Mouse (Mus musculus): Measurements from ENCODE around the gene Apbb2. TPM values are rescaled to one million over a fixed set of nuclear protein-coding genes. Genes with fewer than 3 reads are reported as not detected.
A peak's percentile ranks its signal among the peaks of the same experiment; 100 is the strongest.

Gene Apbb2
- polyA plus RNA-seq, 1 experiment from 2014 or later, result 36.8 TPM

- WGBS, result 82% methylated on average over 5 of the region's 5 CpGs
- H3K27me3 ChIP-seq (replicated peaks; ENCODE audit: low read depth, poor library complexity, severe bottlenecking), result no peaks in the 10 kb centered on the region
- H3K36me3 ChIP-seq (replicated peaks), result no peaks in the 10 kb centered on the region
- no peak overlapping the region for H3K4me3 ChIP-seq
- DNase-seq (ENCODE audit: low spot score), result no peak
- H3K27ac ChIP-seq (replicated peaks), result no peak overlapping the region
- H3K4me1 ChIP-seq, result peaks cover 54% of the 10 kb centered on the region
- no peaks in the 10 kb centered on the region for H3K9me3 ChIP-seq
These were observed 5.6 kb downstream of the Apbb2 start for GRCm38 (mm10) chr5:66612964-66613363.

GRCm38 (mm10) chr5:66611851-66612250 lies 6.7 kb downstream of the Apbb2 start:
- H3K9me3 ChIP-seq, result no peaks in the 10 kb centered on the region
- H3K27ac ChIP-seq (replicated peaks), result no peak overlapping the region
- H3K27me3 ChIP-seq (replicated peaks; ENCODE audit: low read depth, poor library complexity, severe bottlenecking), result no peaks in the 10 kb centered on the region
- H3K4me1 ChIP-seq, result peaks cover 54% of the 10 kb centered on the region
- no peak for DNase-seq (ENCODE audit: low spot score)
- WGBS, result 85% methylated on average over 4 of the region's 4 CpGs
- H3K4me3 ChIP-seq, result no peak overlapping the region
- no peaks in the 10 kb centered on the region for H3K36me3 ChIP-seq (replicated peaks)

DNA sequence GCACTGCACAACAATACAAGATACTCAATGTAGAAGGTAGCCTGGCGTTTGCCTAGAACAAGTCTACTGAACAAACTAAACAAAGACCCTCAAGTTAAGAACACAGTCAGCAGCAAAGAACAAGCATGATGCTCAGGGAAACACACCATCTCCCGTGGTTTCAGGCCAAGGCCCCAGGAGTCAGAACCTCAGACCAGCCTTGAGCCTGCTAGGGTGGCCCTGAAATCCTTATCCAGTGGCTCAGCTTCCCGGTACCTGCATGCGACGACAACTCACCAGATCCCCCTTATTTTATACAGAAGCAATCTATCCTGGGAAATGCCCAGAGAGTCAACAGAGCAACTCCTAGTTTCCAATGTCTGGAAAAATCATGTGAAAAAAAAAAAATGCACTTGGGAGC lies 7.2 kb downstream of the Apbb2 start:
- 92% methylated on average over 5 of the region's 5 CpGs for WGBS
- H3K4me1 ChIP-seq, result peaks cover 56% of the 10 kb centered on the region
- no peaks in the 10 kb centered on the region for H3K27me3 ChIP-seq (replicated peaks; ENCODE audit: low read depth, poor library complexity, severe bottlenecking)
- H3K9me3 ChIP-seq, result no peaks in the 10 kb centered on the region
- no peak overlapping the region for H3K27ac ChIP-seq (replicated peaks)
- no peak overlapping the region for H3K4me3 ChIP-seq
- DNase-seq (ENCODE audit: low spot score), result no peak
- no peaks in the 10 kb centered on the region for H3K36me3 ChIP-seq (replicated peaks)

GRCm38 (mm10) chr5:66610270-66610669 lies 8.3 kb downstream of the Apbb2 start:
- Histone ChIP-seq H3K9me3 (no peaks in the 10 kb centered on the region), H3K4me1 (peaks cover 60% of the 10 kb centered on the region), H3K4me3 (no peak overlapping the region), H3K27ac (replicated peaks) (no peak overlapping the region), H3K36me3 (replicated peaks) (no peaks in the 10 kb centered on the region), H3K27me3 (replicated peaks; ENCODE audit: low read depth, poor library complexity, severe bottlenecking) (no peaks in the 10 kb centered on the region)
- 91% methylated on average over 12 of the region's 12 CpGs for WGBS
- no peak for DNase-seq (ENCODE audit: low spot score)

- Histone ChIP-seq H3K4me1 (peaks cover 59% of the 10 kb centered on the region), H3K36me3 (replicated peaks) (no peaks in the 10 kb centered on the region), H3K4me3 (no peak overlapping the region), H3K27ac (replicated peaks) (no peak overlapping the region), H3K9me3 (no peaks in the 10 kb centered on the region), H3K27me3 (replicated peaks; ENCODE audit: low read depth, poor library complexity, severe bottlenecking) (no peaks in the 10 kb centered on the region)
- 79% methylated on average over 7 of the region's 7 CpGs for WGBS
- DNase-seq (ENCODE audit: low spot score), result no peak
These were observed 9.3 kb downstream of the Apbb2 start for GRCm38 (mm10) chr5:66609306-66609705.

DNA sequence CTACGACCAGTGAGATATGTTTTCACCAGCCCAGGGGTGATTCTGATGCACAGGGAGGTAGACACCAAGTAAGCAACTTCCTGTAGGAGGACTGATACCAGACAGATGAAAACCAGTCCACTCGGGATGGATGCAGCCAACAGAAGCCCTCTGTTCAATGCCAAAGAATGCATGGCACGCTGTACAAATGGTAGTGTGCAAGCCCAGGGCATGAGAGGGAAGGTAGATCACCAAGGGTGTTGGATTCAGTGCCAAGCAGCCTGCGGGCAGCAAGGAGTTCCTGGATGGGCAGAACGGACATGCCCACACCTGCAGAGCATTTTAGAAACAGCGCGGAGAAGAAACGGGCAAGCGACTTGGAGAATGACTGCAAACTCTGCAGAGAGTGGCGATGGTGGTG lies 10.8 kb downstream of the Apbb2 start:
- H3K4me1 ChIP-seq, result peaks cover 59% of the 10 kb centered on the region
- H3K4me3 ChIP-seq, result no peak overlapping the region
- WGBS, result 93% methylated on average over 10 of the region's 10 CpGs
- H3K9me3 ChIP-seq, result no peaks in the 10 kb centered on the region
- no peaks in the 10 kb centered on the region for H3K36me3 ChIP-seq (replicated peaks)
- H3K27me3 ChIP-seq (replicated peaks; ENCODE audit: low read depth, poor library complexity, severe bottlenecking), result no peaks in the 10 kb centered on the region
- 0 out of 2 replicates have a peak overlapping the region, but pooled peaks have one; percentile 14 for H3K27ac ChIP-seq (replicated peaks)
- no peak for DNase-seq (ENCODE audit: low spot score)

DNA sequence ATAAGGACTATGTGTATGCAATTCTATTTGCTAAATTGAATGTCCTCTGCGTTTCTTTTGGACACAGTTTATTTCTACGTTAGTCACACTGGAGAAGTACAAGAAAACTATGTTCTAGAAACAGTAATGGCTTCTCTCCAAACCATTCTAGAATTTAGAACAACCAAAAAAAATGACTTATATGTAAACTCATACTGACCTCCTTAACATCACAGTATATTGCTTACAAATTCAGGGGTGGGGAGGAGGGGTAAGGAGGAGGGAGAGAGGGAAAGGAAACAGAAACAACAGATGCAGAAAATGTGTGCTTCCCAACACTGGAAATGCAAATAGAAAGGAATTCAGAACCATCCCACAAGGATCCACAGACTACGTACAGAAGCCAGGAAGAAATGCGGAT lies 11.4 kb downstream of the Apbb2 start:
- Histone ChIP-seq H3K27ac (replicated peaks) (no peak overlapping the region), H3K27me3 (replicated peaks; ENCODE audit: low read depth, poor library complexity, severe bottlenecking) (no peaks in the 10 kb centered on the region), H3K4me1 (peaks cover 64% of the 10 kb centered on the region), H3K36me3 (replicated peaks) (no peaks in the 10 kb centered on the region), H3K4me3 (no peak overlapping the region), H3K9me3 (no peaks in the 10 kb centered on the region)
- no peak for DNase-seq (ENCODE audit: low spot score)
- 90% methylated on average over 4 of the region's 4 CpGs for WGBS

DNA sequence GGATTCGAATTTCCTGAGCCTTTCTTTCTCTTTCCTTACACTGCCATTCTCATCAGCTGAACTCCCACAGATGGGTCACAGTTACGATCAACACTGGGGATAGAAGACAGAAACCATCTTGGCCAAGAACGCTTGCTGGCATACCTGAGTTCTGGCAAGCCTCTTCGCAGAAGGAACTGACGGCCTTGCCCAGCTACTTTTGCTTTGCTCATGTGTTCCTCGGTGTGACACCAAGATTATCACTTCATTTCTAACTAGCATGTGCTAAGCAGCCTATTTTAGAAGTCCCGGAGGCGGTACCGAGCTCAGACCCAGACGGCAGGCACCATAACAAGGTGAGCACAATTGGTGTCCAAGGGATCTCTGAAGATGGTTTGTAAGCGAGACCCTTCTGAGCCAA lies 12.9 kb downstream of the Apbb2 start:
- peaks cover 67% of the 10 kb centered on the region for H3K4me1 ChIP-seq
- no peak overlapping the region for H3K4me3 ChIP-seq
- H3K27ac ChIP-seq (replicated peaks), result no peak overlapping the region
- no peaks in the 10 kb centered on the region for H3K36me3 ChIP-seq (replicated peaks)
- 89% methylated on average over 11 of the region's 11 CpGs for WGBS
- H3K27me3 ChIP-seq (replicated peaks; ENCODE audit: low read depth, poor library complexity, severe bottlenecking), result no peaks in the 10 kb centered on the region
- H3K9me3 ChIP-seq, result no peaks in the 10 kb centered on the region
- DNase-seq (ENCODE audit: low spot score), result no peak

DNA sequence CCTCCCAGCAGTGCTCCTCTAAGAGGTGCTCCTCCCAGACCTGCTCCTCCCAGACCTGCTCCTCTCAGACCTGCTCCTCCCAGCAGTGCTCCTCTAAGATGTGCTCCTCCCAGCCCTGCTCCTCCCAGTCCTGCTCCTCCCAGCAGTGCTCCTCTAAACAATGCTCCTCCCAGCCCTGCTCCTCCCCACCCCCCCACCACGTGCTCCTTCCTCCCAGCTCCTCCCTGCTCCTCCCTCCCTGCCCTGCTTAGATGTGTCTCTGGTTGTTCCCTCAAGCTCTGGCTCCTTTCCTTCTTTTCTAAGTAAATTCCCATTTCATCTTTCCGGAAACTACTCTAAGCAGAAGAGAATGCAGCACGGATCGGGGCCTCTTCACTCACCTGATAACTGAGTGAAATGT lies 14.2 kb downstream of the Apbb2 start:
- 81% methylated on average over 4 of the region's 4 CpGs for WGBS
- H3K9me3 ChIP-seq, result no peaks in the 10 kb centered on the region
- no peaks in the 10 kb centered on the region for H3K27me3 ChIP-seq (replicated peaks; ENCODE audit: low read depth, poor library complexity, severe bottlenecking)
- peaks cover 61% of the 10 kb centered on the region for H3K4me1 ChIP-seq
- H3K27ac ChIP-seq (replicated peaks), result peak overlapping the region; percentile 40
- no peak overlapping the region for H3K4me3 ChIP-seq
- no peaks in the 10 kb centered on the region for H3K36me3 ChIP-seq (replicated peaks)
- no peak for DNase-seq (ENCODE audit: low spot score)

DNA sequence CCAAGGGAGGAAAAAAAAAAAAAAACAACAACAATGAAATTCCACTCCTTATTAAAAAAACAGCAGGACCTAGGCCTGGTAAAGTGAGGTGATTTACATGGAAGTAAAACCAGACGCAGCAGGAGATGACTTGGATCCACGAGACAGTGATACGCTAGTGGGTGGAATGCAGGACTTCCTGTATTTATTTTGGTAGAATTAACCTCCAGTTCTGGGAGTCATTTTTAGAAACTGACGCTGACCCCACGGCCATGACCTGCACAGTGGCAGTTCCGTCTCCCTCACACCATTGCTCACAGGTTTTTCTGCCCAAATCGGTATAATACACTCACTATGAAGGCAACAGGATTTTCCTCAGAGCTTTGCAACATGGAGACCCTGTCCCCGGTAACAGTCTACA lies 14.8 kb downstream of the Apbb2 start:
- WGBS, result 30% methylated on average over 8 of the region's 8 CpGs
- Histone ChIP-seq H3K27ac (replicated peaks) (peak overlapping the region; percentile 40), H3K36me3 (replicated peaks) (no peaks in the 10 kb centered on the region), H3K9me3 (no peaks in the 10 kb centered on the region), H3K27me3 (replicated peaks; ENCODE audit: low read depth, poor library complexity, severe bottlenecking) (no peaks in the 10 kb centered on the region), H3K4me1 (peaks cover 58% of the 10 kb centered on the region), H3K4me3 (no peak overlapping the region)
- DNase-seq (ENCODE audit: low spot score), result peak; percentile 51

DNA sequence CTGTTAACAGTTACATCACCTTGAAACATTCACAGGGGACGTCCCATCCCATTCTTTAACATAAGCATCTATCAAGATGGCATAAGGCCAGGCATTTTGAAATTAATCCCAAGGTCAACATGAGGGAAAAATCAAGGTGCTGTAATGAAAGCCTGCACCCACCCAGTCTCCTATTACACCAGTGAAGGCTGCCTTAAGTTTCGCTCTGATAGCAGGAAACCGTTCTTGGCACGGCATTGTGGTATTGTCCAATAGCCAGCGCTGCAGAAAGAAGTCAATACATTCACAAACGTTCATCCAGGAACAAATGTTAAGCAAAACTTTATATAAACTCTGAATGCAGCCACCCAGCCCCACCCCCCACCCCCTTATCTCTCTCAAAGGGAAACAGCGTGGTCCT lies 15.4 kb downstream of the Apbb2 start:
- H3K27ac ChIP-seq (replicated peaks), result peak overlapping the region; percentile 51; the same call in 1 of the 2 replicates
- no peaks in the 10 kb centered on the region for H3K9me3 ChIP-seq
- H3K4me3 ChIP-seq, result no peak overlapping the region
- no peaks in the 10 kb centered on the region for H3K27me3 ChIP-seq (replicated peaks; ENCODE audit: low read depth, poor library complexity, severe bottlenecking)
- no peaks in the 10 kb centered on the region for H3K36me3 ChIP-seq (replicated peaks)
- DNase-seq (ENCODE audit: low spot score), result no peak
- WGBS, result 51% methylated on average over 7 of the region's 7 CpGs
- peaks cover 58% of the 10 kb centered on the region for H3K4me1 ChIP-seq

- Histone ChIP-seq H3K4me3 (peak overlapping the region; percentile 3; the same call in 1 of the 2 replicates), H3K27ac (replicated peaks) (0 out of 2 replicates have a peak overlapping the region, but pooled peaks have one; percentile 52), H3K27me3 (replicated peaks; ENCODE audit: low read depth, poor library complexity, severe bottlenecking) (no peaks in the 10 kb centered on the region), H3K4me1 (peaks cover 52% of the 10 kb centered on the region), H3K9me3 (no peaks in the 10 kb centered on the region), H3K36me3 (replicated peaks) (no peaks in the 10 kb centered on the region)
- WGBS, result 27% methylated on average over 9 of the region's 9 CpGs
- DNase-seq (ENCODE audit: low spot score), result peak; percentile 69
These were observed 16.2 kb downstream of the Apbb2 start for GRCm38 (mm10) chr5:66602287-66602820.

- Histone ChIP-seq H3K27ac (replicated peaks) (no peak overlapping the region), H3K9me3 (no peaks in the 10 kb centered on the region), H3K4me3 (no peak overlapping the region), H3K36me3 (replicated peaks) (no peaks in the 10 kb centered on the region), H3K27me3 (replicated peaks; ENCODE audit: low read depth, poor library complexity, severe bottlenecking) (no peaks in the 10 kb centered on the region), H3K4me1 (peaks cover 53% of the 10 kb centered on the region)
- DNase-seq (ENCODE audit: low spot score), result no peak
- 87% methylated on average over 8 of the region's 8 CpGs for WGBS
These were observed 18.2 kb downstream of the Apbb2 start for GRCm38 (mm10) chr5:66600415-66600814.

All from embryonic facial prominence, embryonic 10.5 days (tissue).